Mouse (Mus musculus): ENCODE measurements at regions not wholly inside any gene's neighbourhood (a gene's known extent, or its start where the extent isn't known, plus 50 kb on each side); places are given as distances from the start of the nearest gene placed in this dataset.
A peak's percentile ranks its signal among the peaks of the same experiment; 100 is the strongest.

GRCm38 (mm10) chr9:27556315-27557225 is 160.0 kb downstream of the Spata19 start:
- DNase-seq = no peak

DNA sequence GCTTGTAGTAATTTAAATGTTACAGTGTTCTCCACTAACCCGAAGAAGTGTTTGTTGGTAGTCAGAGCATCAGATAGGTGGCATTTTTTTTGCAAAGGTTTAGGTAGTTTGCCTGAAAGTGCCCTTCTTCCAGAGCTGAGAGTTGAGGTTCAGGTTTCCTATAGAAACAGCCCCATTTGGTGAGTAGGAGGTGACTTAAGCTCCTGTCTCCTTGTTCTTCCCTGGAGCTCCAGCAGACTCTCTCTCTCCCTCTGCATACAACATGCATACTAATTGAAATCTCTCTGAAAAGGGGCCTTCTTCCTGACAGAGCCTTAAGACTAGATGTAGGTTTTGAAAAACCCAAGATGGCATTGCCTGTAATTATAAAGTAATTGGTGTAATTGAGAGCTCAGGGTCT is 161.3 kb downstream of the Spata19 start:
- no peak for DNase-seq

DNA sequence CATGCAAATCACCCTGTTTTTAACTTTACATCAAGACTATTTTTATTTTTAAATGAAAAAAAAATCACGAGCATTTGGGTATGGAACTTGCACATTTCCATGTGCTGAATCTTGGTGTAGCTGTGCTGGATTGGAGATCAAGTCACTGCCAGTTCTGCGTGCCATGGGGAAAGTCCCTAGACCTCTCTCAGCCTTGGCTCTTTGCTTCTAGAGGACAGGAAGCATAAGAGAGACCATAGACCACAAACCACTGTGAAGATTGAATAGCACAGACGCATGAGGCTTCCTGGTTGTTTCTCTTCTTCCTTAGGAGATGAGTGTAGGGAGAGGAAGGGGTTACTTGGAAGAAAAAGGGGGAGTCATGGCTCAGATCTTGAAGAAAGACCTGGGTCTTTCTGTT is 161.7 kb downstream of the Spata19 start:
- DNase-seq = no peak

DNA sequence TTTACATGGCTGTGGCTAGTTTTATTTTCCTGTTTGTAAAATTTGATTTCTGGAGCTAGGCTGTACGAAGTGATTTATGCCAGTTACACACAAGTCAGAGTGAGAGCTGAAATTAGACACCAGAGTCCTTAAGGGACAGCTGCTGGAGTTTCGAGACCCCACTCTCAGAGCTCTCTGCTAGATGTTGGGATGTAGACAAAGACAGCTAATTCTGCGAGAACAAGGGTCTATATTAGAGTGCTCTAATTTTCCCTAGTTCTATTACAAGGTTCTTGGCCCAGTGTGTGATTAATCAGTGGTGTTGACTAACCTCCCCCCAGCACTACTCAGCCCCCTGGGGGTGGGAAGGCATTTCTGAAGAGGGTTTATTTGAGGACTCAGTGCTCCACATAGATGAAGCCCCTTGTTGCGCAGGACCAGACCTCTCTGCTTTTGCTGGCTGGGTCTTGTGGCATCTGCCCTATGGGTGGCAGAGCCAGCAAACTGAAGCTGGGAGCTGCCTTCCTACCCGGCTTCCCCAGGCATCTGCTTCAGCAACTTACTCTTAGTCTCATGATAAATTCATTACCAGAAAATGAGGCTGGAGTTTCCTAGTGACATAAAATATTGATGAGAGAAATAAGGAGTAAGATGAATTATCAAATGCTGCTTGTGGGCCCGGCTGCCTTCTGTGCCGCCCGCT is 171.9 kb downstream of the Spata19 start:
- DNase-seq = no peak

GRCm38 (mm10) chr9:27569054-27569387 is 172.4 kb downstream of the Spata19 start:
- DNase-seq = no peak

GRCm38 (mm10) chr9:27617096-27617839 is 173.3 kb upstream of the Opcml start:
- no peak for DNase-seq

DNA sequence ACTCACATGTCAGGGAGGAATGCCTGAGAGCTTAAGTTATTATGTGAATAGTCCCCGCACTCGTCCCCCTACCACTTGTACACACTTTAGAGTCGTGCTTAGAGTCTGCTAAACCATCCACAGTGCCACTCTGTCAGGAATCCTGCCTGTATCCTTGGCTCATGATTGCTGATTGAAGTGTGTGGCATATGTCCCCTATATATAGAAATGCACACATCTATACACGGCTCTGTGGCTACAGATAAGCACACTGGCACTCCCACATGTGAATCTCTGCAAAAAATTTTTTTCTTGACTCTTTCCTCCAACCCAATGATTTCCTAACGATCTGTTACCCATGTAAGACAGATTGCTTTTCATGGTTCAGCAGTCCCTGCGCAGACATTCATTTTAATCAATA is 155.7 kb upstream of the Opcml start:
- no peak for DNase-seq

DNA sequence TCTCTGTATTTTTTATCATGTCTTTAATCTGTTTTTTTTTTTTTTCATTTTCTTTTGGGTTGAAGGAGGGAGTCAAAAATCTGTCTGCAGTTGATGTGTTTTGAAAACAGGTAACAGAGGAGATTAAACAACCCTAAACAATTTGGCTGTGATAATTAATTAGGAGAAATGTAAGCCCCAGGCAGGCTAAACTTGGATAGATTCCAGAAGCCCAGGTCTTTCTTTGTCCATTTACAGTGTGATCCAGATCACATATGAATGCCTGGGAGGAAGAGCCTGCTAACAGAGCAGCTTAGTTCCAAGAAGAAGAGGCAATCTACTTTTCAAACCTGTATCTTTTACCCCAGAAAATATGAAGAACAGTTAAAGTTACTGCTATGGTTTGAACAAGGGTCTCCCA is 150.0 kb upstream of the Opcml start:
- no peak for DNase-seq

DNA sequence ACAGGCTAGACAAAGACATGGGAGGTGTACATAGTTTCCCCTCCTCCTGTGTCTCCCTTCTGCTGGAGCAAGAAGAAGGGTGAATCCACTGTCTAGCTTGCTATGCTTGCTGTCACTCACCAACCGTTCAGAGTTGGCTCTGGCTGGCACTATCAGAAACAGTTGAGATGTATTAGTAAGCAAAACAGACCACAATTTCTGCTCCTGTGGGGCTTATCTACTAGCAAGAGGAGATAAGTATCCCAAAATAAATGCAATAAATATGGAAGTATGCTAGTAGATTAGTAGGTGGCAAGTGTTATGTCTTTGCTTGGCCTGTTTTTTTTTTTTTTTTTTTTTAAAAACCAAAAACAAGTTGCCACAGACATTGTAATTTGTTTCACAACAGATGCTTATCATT is 147.3 kb upstream of the Opcml start:
- no peak for DNase-seq

DNA sequence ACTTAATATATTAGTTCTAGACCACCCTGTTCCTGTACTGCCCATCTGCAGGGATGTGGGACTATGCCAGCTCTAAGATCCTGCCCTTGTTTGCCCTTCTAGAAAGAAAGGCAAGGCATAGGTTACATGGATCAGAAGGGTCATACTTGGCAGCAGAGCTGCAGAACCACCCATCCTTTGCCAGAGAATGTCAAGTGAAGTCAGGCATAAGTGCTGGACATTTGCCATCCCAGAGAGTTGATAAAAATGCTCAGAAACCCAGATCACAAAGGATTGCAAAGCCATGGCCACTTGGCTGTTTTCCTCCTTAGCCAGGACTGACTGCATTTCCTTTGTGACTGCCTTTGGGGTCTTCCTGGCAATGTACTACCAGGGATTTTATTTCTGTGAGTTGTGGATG is 146.7 kb upstream of the Opcml start:
- peak in 1 of 2 experiments; percentile 1 for DNase-seq

GRCm38 (mm10) chr9:27645435-27645834 is 145.1 kb upstream of the Opcml start:
- DNase-seq = no peak

DNA sequence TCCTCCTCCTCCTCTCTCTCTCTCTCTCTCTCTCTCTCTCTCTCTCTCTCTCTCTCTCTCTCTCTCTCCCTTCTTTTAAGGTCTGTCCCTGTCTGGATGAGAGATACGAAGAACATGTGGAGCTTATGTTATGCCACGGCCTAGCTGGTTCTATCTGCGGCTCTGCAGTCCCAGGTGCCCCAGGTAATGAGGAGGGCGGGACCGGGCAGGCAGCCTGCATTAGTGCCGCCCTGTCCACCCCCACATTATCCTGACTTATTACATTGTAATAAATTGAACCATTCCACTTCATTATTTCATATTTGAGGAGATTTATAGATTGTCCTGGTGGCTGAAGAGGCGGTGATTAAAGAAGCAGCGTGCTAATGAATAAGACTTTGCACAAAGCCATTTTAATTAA is 144.5 kb upstream of the Opcml start:
- no peak for DNase-seq

DNA sequence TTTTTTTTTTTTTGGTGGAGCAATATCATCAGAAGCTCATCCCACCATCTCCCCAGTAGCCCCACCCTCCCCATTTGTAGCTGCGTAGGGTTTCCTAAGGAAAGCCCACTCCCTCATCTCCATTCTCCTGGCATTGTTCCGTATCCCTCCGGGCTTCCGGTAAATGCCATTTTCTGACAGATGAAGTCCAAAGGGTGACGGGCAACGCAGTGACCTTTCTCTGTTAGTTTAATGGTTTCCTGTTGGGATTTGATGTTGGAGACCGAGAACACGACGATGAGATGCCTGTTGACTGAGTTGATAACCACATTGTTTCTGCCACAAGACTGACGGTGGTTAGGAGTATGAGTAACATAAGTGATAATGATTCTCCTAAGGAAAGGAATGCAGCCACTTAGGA is 143.6 kb upstream of the Opcml start:
- no peak for DNase-seq

GRCm38 (mm10) chr9:27658001-27658400 is 132.6 kb upstream of the Opcml start:
- no peak for DNase-seq

DNA sequence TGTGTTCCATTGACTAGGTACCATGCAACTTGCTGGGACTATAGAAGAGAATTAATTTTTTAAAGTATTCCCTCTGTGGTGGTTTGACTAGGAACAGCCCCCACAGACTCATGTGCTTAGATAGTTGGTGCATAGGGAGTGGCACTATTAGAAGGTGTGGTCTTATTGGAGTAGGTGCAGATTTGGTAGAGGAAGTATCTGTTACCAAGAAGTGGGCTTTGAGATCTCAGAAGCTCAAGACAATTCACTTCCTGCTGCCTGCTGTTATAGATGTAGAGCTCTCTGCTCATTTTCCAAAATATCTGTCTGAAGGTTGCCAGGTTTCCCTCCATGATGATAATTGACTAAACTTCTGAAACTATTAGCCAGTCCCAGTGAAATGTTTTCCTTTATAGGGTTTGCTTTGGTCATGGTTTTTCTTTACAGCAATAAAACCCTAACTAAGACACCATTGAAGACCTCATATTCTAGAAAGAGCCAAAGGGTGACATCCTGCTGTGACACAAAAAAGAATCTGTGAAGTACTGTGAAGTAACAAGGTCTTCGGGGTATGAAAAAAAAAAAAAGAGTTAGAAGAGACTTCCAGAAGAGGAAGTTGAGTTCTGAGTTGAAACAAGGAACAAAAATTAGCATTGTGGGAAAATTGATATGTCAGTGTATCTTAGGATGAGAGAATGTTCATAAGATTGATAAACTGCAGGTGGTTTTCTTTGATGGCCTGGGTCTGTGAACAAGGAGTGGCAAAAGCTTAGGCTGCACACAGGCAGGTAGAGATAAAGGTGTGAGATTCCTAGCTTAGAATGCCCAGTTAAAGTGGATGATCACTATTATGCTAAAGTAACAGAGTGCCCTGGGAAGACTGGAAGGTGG is 128.9 kb upstream of the Opcml start:
- no peak for DNase-seq

DNA sequence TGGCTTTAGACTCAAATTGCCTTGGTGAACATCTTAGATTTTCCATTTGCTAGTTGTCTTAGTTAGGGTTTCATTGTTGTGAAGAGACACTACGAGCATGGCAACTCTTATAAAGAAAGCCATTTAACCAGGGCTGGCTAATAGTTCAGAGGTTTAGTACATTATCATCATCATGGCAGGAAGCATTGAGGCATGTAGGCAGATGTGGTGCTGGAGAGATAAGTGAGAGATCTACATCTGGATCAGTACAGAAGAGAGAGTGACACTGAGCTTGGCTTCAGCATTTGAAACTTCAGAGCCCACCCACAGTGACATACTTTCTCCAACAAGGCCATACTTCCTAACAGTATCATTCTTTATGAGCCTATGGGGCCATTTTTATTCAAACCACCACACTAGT is 127.3 kb upstream of the Opcml start:
- no peak for DNase-seq

- no peak for DNase-seq
These were observed 124.9 kb upstream of the Opcml start for GRCm38 (mm10) chr9:27665659-27666058.

DNA sequence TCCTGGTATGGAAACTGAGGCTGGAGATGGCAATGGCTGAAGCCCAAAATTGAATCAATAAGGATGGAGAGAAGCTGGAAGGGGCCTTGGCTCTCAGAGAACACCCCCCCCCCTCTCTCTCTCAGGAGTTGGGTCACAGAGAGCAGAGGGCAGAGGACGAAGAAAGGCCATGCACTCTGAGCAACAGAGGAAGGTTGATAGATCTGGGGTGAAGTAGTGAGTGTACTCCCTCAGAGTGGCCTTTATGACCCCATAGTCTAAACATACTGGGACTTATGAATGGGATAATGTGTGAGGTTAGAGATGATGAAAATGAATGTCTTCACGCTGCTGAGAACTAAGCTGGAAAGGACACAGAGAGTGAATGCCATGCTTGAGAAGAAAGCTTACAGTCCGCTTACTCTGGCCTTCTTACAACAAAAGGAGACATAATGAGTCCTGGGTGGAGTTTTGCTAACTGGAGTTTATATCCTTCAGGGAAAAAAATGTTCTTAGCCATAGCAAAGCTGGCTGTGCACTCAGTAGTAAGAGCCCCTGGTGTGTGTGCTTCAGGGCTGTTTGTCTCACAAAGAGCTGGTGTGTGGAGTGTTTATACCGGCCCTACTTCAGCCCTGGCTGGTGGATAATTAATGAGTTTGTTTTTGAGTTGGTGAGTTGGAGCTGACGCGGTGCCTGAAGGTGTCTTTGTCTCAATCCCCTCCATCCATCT is 120.4 kb upstream of the Opcml start:
- no peak for DNase-seq

GRCm38 (mm10) chr9:27685325-27685724 is 105.2 kb upstream of the Opcml start:
- no peak for DNase-seq

DNA sequence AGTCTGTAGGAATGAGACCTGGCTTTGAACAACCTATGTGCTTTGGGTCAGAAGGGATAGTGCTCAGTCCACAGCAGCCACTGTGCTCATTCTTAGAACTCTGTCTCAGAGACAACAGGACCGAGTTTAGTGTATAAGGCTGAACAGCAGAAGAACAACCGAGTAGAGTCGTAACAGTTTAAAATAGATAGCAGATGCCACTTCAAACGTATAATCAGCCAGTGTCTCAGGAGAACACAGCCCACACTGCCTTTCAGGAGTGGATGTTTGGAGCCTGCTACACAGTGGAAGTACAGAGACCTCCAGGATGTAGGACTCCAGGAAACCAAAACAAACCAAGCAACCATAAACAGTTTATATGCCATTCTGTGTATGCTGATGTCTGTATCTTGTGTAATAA is 99.0 kb upstream of the Opcml start:
- DNase-seq = no peak

DNA sequence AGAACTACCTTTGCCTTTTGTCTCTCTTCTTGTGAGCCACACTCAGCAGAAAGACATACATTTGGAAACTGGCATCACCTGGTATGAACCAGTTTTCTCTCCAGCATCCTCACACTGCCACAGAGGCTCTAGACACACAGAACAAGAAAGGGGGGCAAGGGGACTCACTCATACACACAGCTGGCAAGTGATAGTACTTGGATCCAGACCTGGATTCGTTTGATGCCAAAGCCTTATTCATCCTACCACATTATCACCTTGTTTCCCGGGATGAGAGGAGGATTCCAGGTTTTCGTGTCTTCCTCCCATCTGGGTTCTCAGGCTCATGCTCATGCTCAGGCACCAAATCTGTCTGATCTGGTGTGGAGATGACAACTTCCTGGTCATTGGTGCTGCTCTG is 97.8 kb upstream of the Opcml start:
- no peak for DNase-seq
